Mouse (Mus musculus) limb, embryonic 13.5 days (tissue): ENCODE data around the gene Ehd1. TPM values are rescaled to one million over a fixed set of nuclear protein-coding genes. Genes with fewer than 3 reads are reported as not detected.
"Not testable (repeated sequence)": the region's sequence is repeated elsewhere in the genome, so short reads cannot be mapped to it uniquely, and the experiment has no call there.

Experiments
- ATAC-seq: fragments of 200-750 bp; cut with Nextera tagmentation; 2 replicates; pipeline ENCODE4 v1.8.0; 2017; ENCODE audit warnings: low read depth, moderate number of reproducible peaks, moderate TSS enrichment; ENCODE audit not compliant: low FRiP score
- H3K27ac ChIP-seq: fragments of 300-500 bp; sonication (generic); 2 replicates; pipeline ENCODE4 v1.5.1; 2015; ENCODE audit warnings: inconsistent platforms, mild to moderate bottlenecking, moderate library complexity
- H3K27me3 ChIP-seq: fragments of 300-500 bp; sonication (generic); 2 replicates; pipeline ENCODE4 v1.6.1; 2015; ENCODE audit warnings: mild to moderate bottlenecking, inconsistent platforms
- H3K36me3 ChIP-seq: fragments of 300-500 bp; sonication (generic); 2 replicates; pipeline ENCODE4 v1.6.1; 2015; ENCODE audit warnings: inconsistent platforms, mild to moderate bottlenecking, moderate library complexity
- H3K4me1 ChIP-seq: fragments of 300-500 bp; sonication (generic); 2 replicates; pipeline ENCODE4 v1.6.1; 2015; ENCODE audit warnings: inconsistent platforms
- H3K4me2 ChIP-seq: fragments of 300-500 bp; sonication (generic); replicated peaks from 2 replicates; pipeline ENCODE4 v1.6.1; 2015; ENCODE audit warnings: inconsistent platforms, mild to moderate bottlenecking, moderate library complexity
- H3K4me3 ChIP-seq: fragments of 300-500 bp; sonication (generic); 2 replicates; pipeline ENCODE4 v1.5.1; 2015; ENCODE audit warnings: moderate library complexity, mild to moderate bottlenecking, inconsistent platforms
- H3K9ac ChIP-seq: fragments of 300-500 bp; sonication (generic); 2 replicates; pipeline ENCODE4 v1.6.1; 2015; ENCODE audit warnings: mild to moderate bottlenecking, inconsistent platforms
- H3K9me3 ChIP-seq: fragments of 300-500 bp; sonication (generic); 2 replicates; pipeline ENCODE4 v1.6.1; 2016; ENCODE audit warnings: inconsistent platforms
- WGBS: fragments of 180-500 bp; shearing (Covaris S2); methylation state at CpG from one replicate; pipeline ENCODE4 v1.1.7; 2015; 5-methylcytosine and 5-hydroxymethylcytosine counted together
- polyA plus RNA-seq: library from polyadenylated mRNA; unstranded; fragments of >200 nt; fragmentation: Nextera tagmentation; extraction: Ambion mirVana; gene quantifications from 2 replicates; pipeline ENCODE4 v1.2.1, GENCODE M21; 2015

Gene Ehd1
- polyA plus RNA-seq, 1 experiment from 2014 or later = 82.9 TPM

GRCm38 (mm10) chr19:6307733-6308531, 31.4 kb downstream of the Ehd1 start:
- H3K9ac ChIP-seq = peak overlapping the region; percentile 75
- 0 out of 2 replicates have a peak overlapping the region, but pooled peaks have one; percentile 66 for H3K4me3 ChIP-seq
- peak overlapping the region; percentile 81 for H3K4me2 ChIP-seq
- H3K9me3 ChIP-seq = no peaks in the 10 kb centered on the region
- no peaks in the 10 kb centered on the region for H3K27me3 ChIP-seq
- H3K27ac ChIP-seq = no peak overlapping the region
- ATAC-seq = no peak
- 79% methylated on average over 9 of the region's 9 CpGs for WGBS
- H3K36me3 ChIP-seq = peaks cover 29% of the 10 kb centered on the region
- H3K4me1 ChIP-seq = peaks cover 30% of the 10 kb centered on the region

GRCm38 (mm10) chr19:6310181-6310580, 33.7 kb downstream of the Ehd1 start:
- H3K36me3 ChIP-seq = peaks cover 52% of the 10 kb centered on the region
- no peaks in the 10 kb centered on the region for H3K9me3 ChIP-seq
- H3K9ac ChIP-seq = no peak overlapping the region
- H3K27ac ChIP-seq = no peak overlapping the region
- ATAC-seq = no peak
- no peak overlapping the region for H3K4me3 ChIP-seq
- H3K4me2 ChIP-seq = no peak overlapping the region
- WGBS = 91% methylated on average over 5 of the region's 5 CpGs
- H3K4me1 ChIP-seq = peaks cover 21% of the 10 kb centered on the region
- no peaks in the 10 kb centered on the region for H3K27me3 ChIP-seq

- Histone ChIP-seq H3K4me1 (peaks cover 14% of the 10 kb centered on the region), H3K36me3 (peaks cover 68% of the 10 kb centered on the region)
- H3K4me3 ChIP-seq, H3K4me2 ChIP-seq, H3K9ac ChIP-seq, H3K27me3 ChIP-seq, ATAC-seq, H3K9me3 ChIP-seq, H3K27ac ChIP-seq: not testable (repeated sequence)
- WGBS = 90% methylated on average over 3 of the region's 3 CpGs
Observed at GRCm38 (mm10) chr19:6311783-6312182, 35.3 kb downstream of the Ehd1 start.

GRCm38 (mm10) chr19:6313796-6314195, 37.3 kb downstream of the Ehd1 start:
- ATAC-seq = no peak
- peaks cover 88% of the 10 kb centered on the region for H3K36me3 ChIP-seq
- WGBS = 86% methylated on average over 8 of the region's 8 CpGs
- H3K4me2 ChIP-seq = no peak overlapping the region
- H3K9ac ChIP-seq = no peak overlapping the region
- H3K4me1 ChIP-seq = no peaks in the 10 kb centered on the region
- H3K27me3 ChIP-seq = no peaks in the 10 kb centered on the region
- H3K27ac ChIP-seq = no peak overlapping the region
- no peaks in the 10 kb centered on the region for H3K9me3 ChIP-seq
- no peak overlapping the region for H3K4me3 ChIP-seq

- no peak for ATAC-seq
- H3K4me2 ChIP-seq = no peak overlapping the region
- no peaks in the 10 kb centered on the region for H3K27me3 ChIP-seq
- no peak overlapping the region for H3K27ac ChIP-seq
- no peaks in the 10 kb centered on the region for H3K4me1 ChIP-seq
- H3K9me3 ChIP-seq = no peaks in the 10 kb centered on the region
- H3K36me3 ChIP-seq = peaks cover 95% of the 10 kb centered on the region
- no peak overlapping the region for H3K4me3 ChIP-seq
- 0 out of 2 replicates have a peak overlapping the region, but pooled peaks have one; percentile 13 for H3K9ac ChIP-seq
- WGBS = 77% methylated on average over 8 of the region's 8 CpGs
Observed at GRCm38 (mm10) chr19:6314513-6314912, 38.0 kb downstream of the Ehd1 start.

- ATAC-seq = no peak
- Histone ChIP-seq H3K27me3 (no peaks in the 10 kb centered on the region), H3K27ac (no peak overlapping the region), H3K9me3 (no peaks in the 10 kb centered on the region), H3K4me2 (no peak overlapping the region), H3K36me3 (peaks cover 98% of the 10 kb centered on the region), H3K4me3 (no peak overlapping the region), H3K4me1 (no peaks in the 10 kb centered on the region), H3K9ac (no peak overlapping the region)
- 77% methylated on average over 14 of the region's 14 CpGs for WGBS
Observed at GRCm38 (mm10) chr19:6315573-6315972, 39.0 kb downstream of the Ehd1 start.

- Histone ChIP-seq H3K9me3 (no peaks in the 10 kb centered on the region), H3K9ac (no peak overlapping the region), H3K4me1 (no peaks in the 10 kb centered on the region), H3K27me3 (no peaks in the 10 kb centered on the region), H3K36me3 (peaks cover 98% of the 10 kb centered on the region), H3K4me2 (no peak overlapping the region), H3K4me3 (no peak overlapping the region), H3K27ac (no peak overlapping the region)
- ATAC-seq = no peak
- whole genome bisulfite sequencing = 92% methylated on average over 12 of the region's 12 CpGs
Observed at GRCm38 (mm10) chr19:6318145-6318544, 41.6 kb downstream of the Ehd1 start.

GRCm38 (mm10) chr19:6321358-6321757, 44.8 kb downstream of the Ehd1 start:
- ATAC-seq = no peak
- H3K27me3 ChIP-seq = no peaks in the 10 kb centered on the region
- no peaks in the 10 kb centered on the region for H3K4me1 ChIP-seq
- 79% methylated on average over 8 of the region's 8 CpGs for whole genome bisulfite sequencing
- 0 out of 2 replicates have a peak overlapping the region, but pooled peaks have one; percentile 4 for H3K4me2 ChIP-seq
- H3K27ac ChIP-seq = no peak overlapping the region; the same call in 1 of the 2 replicates
- no peaks in the 10 kb centered on the region for H3K9me3 ChIP-seq
- no peak overlapping the region for H3K4me3 ChIP-seq
- H3K36me3 ChIP-seq = peaks cover 85% of the 10 kb centered on the region
- H3K9ac ChIP-seq = no peak overlapping the region; the same call in 1 of the 2 replicates

GRCm38 (mm10) chr19:6321786-6322621, 45.5 kb downstream of the Ehd1 start:
- Histone ChIP-seq H3K27ac (no peak overlapping the region; the same call in 1 of the 2 replicates), H3K4me1 (no peaks in the 10 kb centered on the region), H3K9me3 (no peaks in the 10 kb centered on the region), H3K36me3 (peaks cover 79% of the 10 kb centered on the region), H3K9ac (no peak overlapping the region), H3K4me2 (0 out of 2 replicates have a peak overlapping the region, but pooled peaks have one; percentile 4), H3K27me3 (no peaks in the 10 kb centered on the region), H3K4me3 (no peak overlapping the region)
- 74% methylated on average over 33 of the region's 33 CpGs for WGBS
- no peak for ATAC-seq

- Histone ChIP-seq H3K36me3 (peaks cover 51% of the 10 kb centered on the region), H3K4me3 (no peak overlapping the region), H3K27me3 (no peaks in the 10 kb centered on the region), H3K9me3 (no peaks in the 10 kb centered on the region), H3K4me2 (no peak overlapping the region), H3K4me1 (no peaks in the 10 kb centered on the region), H3K9ac (no peak overlapping the region), H3K27ac (no peak overlapping the region)
- 85% methylated on average over 9 of the region's 9 CpGs for WGBS
- ATAC-seq = no peak
Observed at GRCm38 (mm10) chr19:6324751-6325150, 48.2 kb downstream of the Ehd1 start.

- Histone ChIP-seq H3K4me2 (peak overlapping the region; percentile 44), H3K36me3 (0 out of 2 replicates have a peak, but pooled peaks cover 1% of the 10 kb centered on the region), H3K9ac (peak overlapping the region; percentile 48; the same call in 1 of the 2 replicates), H3K27ac (peak overlapping the region; percentile 33; the same call in 1 of the 2 replicates), H3K27me3 (no peaks in the 10 kb centered on the region), H3K9me3 (no peaks in the 10 kb centered on the region), H3K4me1 (peaks cover 18% of the 10 kb centered on the region), H3K4me3 (no peak overlapping the region)
- 61% methylated on average over 5 of the region's 5 CpGs for WGBS
- no peak for ATAC-seq
Observed at GRCm38 (mm10) chr19:6331178-6331577, 54.7 kb downstream of the Ehd1 start.
